Mouse (Mus musculus): ENCODE results near the gene Slc34a1. TPM values are rescaled to one million over a fixed set of nuclear protein-coding genes. Genes with fewer than 3 reads are reported as not detected.

The Slc34a1 gene
- not detected for polyA plus RNA-seq (2015; fragmentation: Illumina TruSeq; extraction: RNeasy Lipid Tissue Mini Kit (QIAGEN cat#74804); ENCODE audit: insufficient read depth, low replicate concordance)

DNA sequence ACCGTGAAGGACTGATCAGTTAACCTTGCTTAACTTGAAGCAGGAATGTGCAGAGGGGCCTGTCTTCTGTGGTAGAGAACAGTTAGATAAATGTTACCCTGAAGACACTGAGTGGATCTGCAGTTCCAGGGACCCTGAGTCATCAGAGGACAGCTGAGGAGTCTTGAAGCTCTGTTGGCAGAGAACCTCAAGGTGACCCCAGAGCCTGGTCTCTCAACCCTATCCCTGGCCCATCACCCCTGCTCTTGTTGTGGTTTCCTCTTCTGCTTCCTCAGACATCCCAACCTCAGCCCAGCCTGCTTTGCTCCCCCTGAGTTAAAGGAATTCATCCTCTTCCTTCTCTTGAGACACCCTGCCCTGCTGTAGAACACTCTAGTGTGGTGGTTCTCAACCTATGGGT lies at the start of gene Slc34a1:
Gene Slc34a1 (plus strand): TSS at position 100 of the 400 bp plus-strand sequence.

GRCm38 (mm10) chr13:55362453-55363060 lies 35.4 kb upstream of the Slc34a1 start, which contains the start of gene Lman2:
Lman2 (minus strand) TSS chr13:55362783.

GRCm38 (mm10) chr13:55369531-55370114 lies 28.4 kb upstream of the Slc34a1 start, which contains the start of gene Rgs14:
Rgs14 (plus strand) TSS chr13:55369732.

GRCm38 (mm10) chr13:55414743-55415380 lies 16.9 kb downstream of the Slc34a1 start, which contains the start of gene Pfn3:
Pfn3 (minus strand) TSS chr13:55415232.

DNA sequence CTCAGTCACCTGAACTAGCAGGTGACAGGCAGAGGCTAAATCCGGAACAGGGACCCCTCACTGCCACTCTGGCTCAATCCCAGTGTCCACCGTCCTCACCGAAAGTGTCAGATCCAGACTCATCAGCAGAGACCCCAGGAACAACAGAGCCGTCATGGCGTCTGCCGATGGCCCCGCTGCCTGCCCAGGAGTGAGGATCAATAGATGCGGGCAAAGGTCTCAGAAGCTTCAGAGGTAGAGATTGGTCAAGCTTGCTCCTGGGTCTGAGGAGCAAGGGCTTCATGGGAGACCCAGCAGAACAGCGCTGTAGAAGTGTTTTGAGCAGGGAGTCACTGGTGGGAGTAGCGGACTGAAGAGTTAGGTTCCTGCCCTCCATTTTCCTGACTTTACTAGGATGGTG lies 28.6 kb downstream of the Slc34a1 start, which contains the start of gene F12:
Gene F12 (minus strand): TSS at position 181 of the 400 bp plus-strand sequence.

DNA sequence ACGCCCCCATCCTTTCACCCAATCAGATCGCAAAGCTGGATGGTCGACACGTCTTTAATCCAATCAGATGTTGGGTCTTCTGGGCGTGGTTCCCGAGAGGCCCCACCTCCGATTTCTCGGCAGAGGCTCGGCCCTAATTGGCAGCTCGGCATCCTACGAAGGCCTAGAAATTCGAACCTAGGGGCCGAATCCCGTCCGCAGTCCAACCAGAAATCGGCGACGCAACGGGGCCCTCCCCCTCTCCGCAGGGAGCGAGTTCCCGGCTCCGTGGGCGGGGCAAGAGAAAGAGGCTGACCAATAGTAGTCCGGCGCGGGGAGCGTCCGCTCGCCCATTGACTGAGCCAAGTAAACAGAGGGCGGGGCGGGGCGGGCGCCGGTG lies 46.9 kb downstream of the Slc34a1 start, which contains the start of gene Grk6:
Gene Grk6 (plus strand): TSS at position 136 of the 379 bp plus-strand sequence.

GRCm38 (mm10) chr13:55464027-55464884 lies 66.3 kb downstream of the Slc34a1 start, which contains the start of gene Prr7:
Prr7 (plus strand) TSS chr13:55464267.

Other genes with a start within 250 kb of the Slc34a1 start
- gene Fgfr4, start 245.5 kb upstream of the Slc34a1 start, polyA plus RNA-seq (2015; fragmentation: Illumina TruSeq; extraction: RNeasy Lipid Tissue Mini Kit (QIAGEN cat#74804); ENCODE audit: insufficient read depth, low replicate concordance) = 1.5 TPM
- 106 TPM for gene Nsd1, start 188.4 kb upstream of the Slc34a1 start, polyA plus RNA-seq (2015; fragmentation: Illumina TruSeq; extraction: RNeasy Lipid Tissue Mini Kit (QIAGEN cat#74804); ENCODE audit: insufficient read depth, low replicate concordance)
- gene Prelid1, start 77.7 kb upstream of the Slc34a1 start, polyA plus RNA-seq (2015; fragmentation: Illumina TruSeq; extraction: RNeasy Lipid Tissue Mini Kit (QIAGEN cat#74804); ENCODE audit: insufficient read depth, low replicate concordance) = 61.8 TPM
- 61.8 TPM for gene Rab24, start 76.2 kb upstream of the Slc34a1 start, polyA plus RNA-seq (2015; fragmentation: Illumina TruSeq; extraction: RNeasy Lipid Tissue Mini Kit (QIAGEN cat#74804); ENCODE audit: insufficient read depth, low replicate concordance)
- 2.1 TPM for gene Mxd3, start 68.4 kb upstream of the Slc34a1 start, polyA plus RNA-seq (2015; fragmentation: Illumina TruSeq; extraction: RNeasy Lipid Tissue Mini Kit (QIAGEN cat#74804); ENCODE audit: insufficient read depth, low replicate concordance)
- gene Lman2, start 35.4 kb upstream of the Slc34a1 start, polyA plus RNA-seq (2015; fragmentation: Illumina TruSeq; extraction: RNeasy Lipid Tissue Mini Kit (QIAGEN cat#74804); ENCODE audit: insufficient read depth, low replicate concordance) = 46.1 TPM
- gene Rgs14, start 28.5 kb upstream of the Slc34a1 start, polyA plus RNA-seq (2015; fragmentation: Illumina TruSeq; extraction: RNeasy Lipid Tissue Mini Kit (QIAGEN cat#74804); ENCODE audit: insufficient read depth, low replicate concordance) = 26.6 TPM
- gene Pfn3, start 17.0 kb downstream of the Slc34a1 start, polyA plus RNA-seq (2015; fragmentation: Illumina TruSeq; extraction: RNeasy Lipid Tissue Mini Kit (QIAGEN cat#74804); ENCODE audit: insufficient read depth, low replicate concordance) = not detected
- gene F12, start 28.6 kb downstream of the Slc34a1 start, polyA plus RNA-seq (2015; fragmentation: Illumina TruSeq; extraction: RNeasy Lipid Tissue Mini Kit (QIAGEN cat#74804); ENCODE audit: insufficient read depth, low replicate concordance) = 0.11 TPM
- gene Grk6, start 46.9 kb downstream of the Slc34a1 start, polyA plus RNA-seq (2015; fragmentation: Illumina TruSeq; extraction: RNeasy Lipid Tissue Mini Kit (QIAGEN cat#74804); ENCODE audit: insufficient read depth, low replicate concordance) = 155 TPM
- not detected for gene Prr7, start 66.1 kb downstream of the Slc34a1 start, polyA plus RNA-seq (2015; fragmentation: Illumina TruSeq; extraction: RNeasy Lipid Tissue Mini Kit (QIAGEN cat#74804); ENCODE audit: insufficient read depth, low replicate concordance)
- 4.8 TPM for gene Dbn1, start 89.9 kb downstream of the Slc34a1 start, polyA plus RNA-seq (2015; fragmentation: Illumina TruSeq; extraction: RNeasy Lipid Tissue Mini Kit (QIAGEN cat#74804); ENCODE audit: insufficient read depth, low replicate concordance)
- gene Pdlim7, start 115.5 kb downstream of the Slc34a1 start, polyA plus RNA-seq (2015; fragmentation: Illumina TruSeq; extraction: RNeasy Lipid Tissue Mini Kit (QIAGEN cat#74804); ENCODE audit: insufficient read depth, low replicate concordance) = 7.7 TPM
- gene Dok3, start 131.1 kb downstream of the Slc34a1 start, polyA plus RNA-seq (2015; fragmentation: Illumina TruSeq; extraction: RNeasy Lipid Tissue Mini Kit (QIAGEN cat#74804); ENCODE audit: insufficient read depth, low replicate concordance) = 51.4 TPM
- gene Ddx41, start 138.5 kb downstream of the Slc34a1 start, polyA plus RNA-seq (2015; fragmentation: Illumina TruSeq; extraction: RNeasy Lipid Tissue Mini Kit (QIAGEN cat#74804); ENCODE audit: insufficient read depth, low replicate concordance) = 33.1 TPM
- 63.6 TPM for gene Fam193b, start 172.9 kb downstream of the Slc34a1 start, polyA plus RNA-seq (2015; fragmentation: Illumina TruSeq; extraction: RNeasy Lipid Tissue Mini Kit (QIAGEN cat#74804); ENCODE audit: insufficient read depth, low replicate concordance)
- 85.5 TPM for gene Tmed9, start 175.5 kb downstream of the Slc34a1 start, polyA plus RNA-seq (2015; fragmentation: Illumina TruSeq; extraction: RNeasy Lipid Tissue Mini Kit (QIAGEN cat#74804); ENCODE audit: insufficient read depth, low replicate concordance)
- 15.3 TPM for gene B4galt7, start 201.7 kb downstream of the Slc34a1 start, polyA plus RNA-seq (2015; fragmentation: Illumina TruSeq; extraction: RNeasy Lipid Tissue Mini Kit (QIAGEN cat#74804); ENCODE audit: insufficient read depth, low replicate concordance)
- 43.9 TPM for gene Caml, start 224.8 kb downstream of the Slc34a1 start, polyA plus RNA-seq (2015; fragmentation: Illumina TruSeq; extraction: RNeasy Lipid Tissue Mini Kit (QIAGEN cat#74804); ENCODE audit: insufficient read depth, low replicate concordance)
- gene Ddx46, start 236.8 kb downstream of the Slc34a1 start, polyA plus RNA-seq (2015; fragmentation: Illumina TruSeq; extraction: RNeasy Lipid Tissue Mini Kit (QIAGEN cat#74804); ENCODE audit: insufficient read depth, low replicate concordance) = 126 TPM

Data from spleen, adult 10 weeks (tissue).